Mouse (Mus musculus): Measurements from ENCODE around the gene Thop1. TPM values are rescaled to one million over a fixed set of nuclear protein-coding genes. Genes with fewer than 3 reads are reported as not detected.

Thop1 gene
- total RNA-seq, 2 experiments from 2014 or later, result 51.0 to 51.1 TPM

- intact Hi-C loops (cut with DNase I), result no loop called here
- DNase-seq (ENCODE audit: extremely low spot score in 1 of 2, low spot score in 2 of 2), result no peak
Observed at GRCm38 (mm10) chr10:81089216-81089615, 19.4 kb downstream of the Thop1 start.

GRCm38 (mm10) chr10:81090621-81091020, 20.8 kb downstream of the Thop1 start:
- Histone ChIP-seq H3K27ac (no peak overlapping the region), H3K4me3 (no peak overlapping the region)
- intact Hi-C loops (cut with DNase I), result no loop called here
- TF ChIP-seq CTCF (IDR thresholded peaks at IDR 0.05), result no peak
- DNase-seq (ENCODE audit: extremely low spot score in 1 of 2, low spot score in 2 of 2), result no peak

More at GRCm38 (mm10) chr10:81089216-81089615, 19.4 kb downstream of the Thop1 start:
- Histone ChIP-seq H3K27ac (no peak overlapping the region), H3K4me3 (no peak overlapping the region)
- TF ChIP-seq CTCF (IDR thresholded peaks at IDR 0.05), result no peak

- no peak for TF ChIP-seq CTCF (IDR thresholded peaks at IDR 0.05)
- intact Hi-C loops (cut with DNase I), result no loop called here
Observed at GRCm38 (mm10) chr10:81092465-81093250, 22.8 kb downstream of the Thop1 start.

GRCm38 (mm10) chr10:81094931-81095678, 25.3 kb downstream of the Thop1 start:
- TF ChIP-seq CTCF (IDR thresholded peaks at IDR 0.05), result no peak
- intact Hi-C loops (cut with DNase I), result no loop called here
- Histone ChIP-seq H3K27ac (no peak overlapping the region), H3K4me3 (no peak overlapping the region)
- no peak for DNase-seq (ENCODE audit: extremely low spot score in 1 of 2, low spot score in 2 of 2)

More at GRCm38 (mm10) chr10:81092465-81093250, 22.8 kb downstream of the Thop1 start:
- no peak overlapping the region for H3K4me3 ChIP-seq
- H3K27ac ChIP-seq, result no peak overlapping the region
- no peak for DNase-seq (ENCODE audit: extremely low spot score in 1 of 2, low spot score in 2 of 2)

- H3K27ac ChIP-seq, result peak within 1 kb of the TSS; percentile 92
- DNase-seq (ENCODE audit: extremely low spot score in 1 of 2, low spot score in 2 of 2), result peak; percentile 96 to 97
- TF ChIP-seq CTCF (IDR thresholded peaks at IDR 0.05), result no peak
- peak within 1 kb of the TSS; percentile 98 for H3K4me3 ChIP-seq
- intact Hi-C loops (cut with DNase I), result no loop called here
Observed at GRCm38 (mm10) chr10:81105565-81106112, 35.8 kb downstream of the Thop1 start, which contains the start of gene Map2k2. Gene Map2k2, plus strand, starts transcription at chr10:81105915.

- DNase-seq (ENCODE audit: extremely low spot score in 1 of 2, low spot score in 2 of 2), result peak; percentile 74 to 77
- Histone ChIP-seq H3K27ac (peak overlapping the region; percentile 92), H3K4me3 (peak overlapping the region; percentile 98)
- intact Hi-C loops (cut with DNase I), result no loop called here
- TF ChIP-seq CTCF (IDR thresholded peaks at IDR 0.05), result peak; percentile 3
Observed at GRCm38 (mm10) chr10:81106113-81106721, 36.4 kb downstream of the Thop1 start.

- no peak for TF ChIP-seq CTCF (IDR thresholded peaks at IDR 0.05)
- no peak overlapping the region for H3K27ac ChIP-seq
- no peak overlapping the region for H3K4me3 ChIP-seq
- no peak for DNase-seq (ENCODE audit: extremely low spot score in 1 of 2, low spot score in 2 of 2)
- intact Hi-C loops (cut with DNase I), result no loop called here
Observed at GRCm38 (mm10) chr10:81112946-81113345, 43.1 kb downstream of the Thop1 start.

GRCm38 (mm10) chr10:81119625-81120024, 49.8 kb downstream of the Thop1 start:
- DNase-seq (ENCODE audit: extremely low spot score in 1 of 2, low spot score in 2 of 2), result no peak
- H3K27ac ChIP-seq, result no peak overlapping the region
- intact Hi-C loops (cut with DNase I), result no loop called here
- H3K4me3 ChIP-seq, result no peak overlapping the region
- no peak for TF ChIP-seq CTCF (IDR thresholded peaks at IDR 0.05)

- intact Hi-C loops (cut with DNase I), result no loop called here
- DNase-seq (ENCODE audit: extremely low spot score in 1 of 2, low spot score in 2 of 2), result no peak
- Histone ChIP-seq H3K27ac (no peak overlapping the region), H3K4me3 (no peak overlapping the region)
- no peak for TF ChIP-seq CTCF (IDR thresholded peaks at IDR 0.05)
Observed at GRCm38 (mm10) chr10:81120650-81121049, 50.8 kb downstream of the Thop1 start.

- Histone ChIP-seq H3K4me3 (no peak overlapping the region), H3K27ac (peak overlapping the region; percentile 64; the same call in 1 of the 2 replicates)
- intact Hi-C loops (cut with DNase I), result no loop called here
- no peak for DNase-seq (ENCODE audit: extremely low spot score in 1 of 2, low spot score in 2 of 2)
- no peak for TF ChIP-seq CTCF (IDR thresholded peaks at IDR 0.05)
Observed at GRCm38 (mm10) chr10:81122889-81123288, 53.1 kb downstream of the Thop1 start.

- peak in 1 of 2 experiments; percentile 59 for DNase-seq (ENCODE audit: extremely low spot score in 1 of 2, low spot score in 2 of 2)
- no peak for TF ChIP-seq CTCF (IDR thresholded peaks at IDR 0.05)
- H3K4me3 ChIP-seq, result no peak overlapping the region
- intact Hi-C loops (cut with DNase I), result no loop called here
- H3K27ac ChIP-seq, result peak overlapping the region; percentile 64
Observed at GRCm38 (mm10) chr10:81123500-81123899, 53.7 kb downstream of the Thop1 start.

Small RNA genes within 50 kb of the gene (microRNA-seq; reads per million reads assigned to microRNA genes)
- gene Mir5615-1 (0 reads per million in 2 experiments), gene Mir5615-2 (0 reads per million in 2 experiments)

Other genes starting within 250 kb of the Thop1 start
- gene Oaz1, start 243.4 kb upstream of the Thop1 start, total RNA-seq (2021), result 100 to 1,000 TPM; 476 to 536 TPM
- gene Lingo3, start 226.0 kb upstream of the Thop1 start, total RNA-seq (2021), result 10 to 100 TPM; 38.3 to 42.8 TPM
- 10 to 100 TPM; 40.0 to 43.2 TPM for gene Lsm7, start 214.8 kb upstream of the Thop1 start, total RNA-seq (2021)
- gene Sppl2b, start 214.8 kb upstream of the Thop1 start, total RNA-seq (2021), result 10 to 100 TPM; 55.6 to 62.5 TPM
- gene Tmprss9, start 198.2 kb upstream of the Thop1 start, total RNA-seq (2021), result under 1 TPM; 0.18 to 0.19 TPM
- 100 to 1,000 TPM; 136 to 138 TPM for gene Timm13, start 169.1 kb upstream of the Thop1 start, total RNA-seq (2021)
- 10 to 100 TPM; 20.0 to 20.3 TPM for gene Lmnb2, start 151.8 kb upstream of the Thop1 start, total RNA-seq (2021)
- gene Gadd45b, start 140.0 kb upstream of the Thop1 start, total RNA-seq (2021), result 10 to 100 TPM; 24.0 to 36.0 TPM
- gene Gng7, start 55.1 kb upstream of the Thop1 start, total RNA-seq (2021), result 100 to 1,000 TPM in 1 of 2 experiments, 10 to 100 TPM in 1; 66.6 to 111 TPM
- gene Diras1, start 44.4 kb upstream of the Thop1 start, total RNA-seq (2021), result 100 to 1,000 TPM; 100 to 116 TPM
- gene Slc39a3, start 32.6 kb upstream of the Thop1 start, total RNA-seq (2021), result 10 to 100 TPM; 61.3 to 62.5 TPM
- gene Sgta, start 9.9 kb upstream of the Thop1 start, total RNA-seq (2021), result 100 to 1,000 TPM; 171 to 173 TPM
- under 1 TPM; 0.25 to 0.33 TPM for gene Creb3l3, start 28.8 kb downstream of the Thop1 start, total RNA-seq (2021)
- gene Map2k2, start 35.9 kb downstream of the Thop1 start, total RNA-seq (2021), result 100 to 1,000 TPM; 136 to 150 TPM
- 100 to 1,000 TPM; 130 to 132 TPM for gene Zbtb7a, start 65.2 kb downstream of the Thop1 start, total RNA-seq (2021)
- gene Pias4, start 97.9 kb downstream of the Thop1 start, total RNA-seq (2021), result 10 to 100 TPM; 26.7 to 32.0 TPM
- 100 to 1,000 TPM; 884 to 901 TPM for gene Eef2, start 106.6 kb downstream of the Thop1 start, total RNA-seq (2021)
- gene Dapk3, start 113.0 kb downstream of the Thop1 start, total RNA-seq (2021), result 10 to 100 TPM; 74.6 to 89.4 TPM
- gene 4930442H23Rik, start 113.8 kb downstream of the Thop1 start, total RNA-seq (2021), result not detected
- under 1 TPM in 1 of 2 experiments, not detected in 1; 0.42 TPM for gene Nmrk2, start 132.0 kb downstream of the Thop1 start, total RNA-seq (2021)
- gene Atcay, start 160.8 kb downstream of the Thop1 start, total RNA-seq (2021), result 100 to 1,000 TPM; 203 to 206 TPM
- gene Zfr2, start 163.1 kb downstream of the Thop1 start, total RNA-seq (2021), result 10 to 100 TPM; 70.9 to 76.2 TPM
- 100 to 1,000 TPM; 212 to 221 TPM for gene Matk, start 182.9 kb downstream of the Thop1 start, total RNA-seq (2021)
- 10 to 100 TPM; 41.3 to 42.8 TPM for gene Mrpl54, start 196.9 kb downstream of the Thop1 start, total RNA-seq (2021)
- 10 to 100 TPM; 35.8 to 38.6 TPM for gene Apba3, start 196.9 kb downstream of the Thop1 start, total RNA-seq (2021)
- gene Tjp3, start 221.5 kb downstream of the Thop1 start, total RNA-seq (2021), result under 1 TPM; 0.26 to 0.45 TPM
- 100 to 1,000 TPM; 431 TPM for gene Pip5k1c, start 222.9 kb downstream of the Thop1 start, total RNA-seq (2021)

Data from left cerebral cortex, adult 2 months (tissue).